Mouse (Mus musculus) neural tube, embryonic 10.5 days (tissue): Measurements from ENCODE around the gene Nlrp6.
"Not testable (repeated sequence)": the region's sequence is repeated elsewhere in the genome, so short reads cannot be mapped to it uniquely, and the experiment has no call there.

Experiments used
- DNase-seq: peaks from one replicate; pipeline ENCODE4 v3.0.0-alpha.2; 2017; ENCODE audit warnings: low spot score; ENCODE audit errors: extremely low spot score

The Nlrp6 gene

GRCm38 (mm10) chr7:140949255-140949654 is 28.6 kb downstream of the Nlrp6 start:
- DNase-seq, result no peak

DNA sequence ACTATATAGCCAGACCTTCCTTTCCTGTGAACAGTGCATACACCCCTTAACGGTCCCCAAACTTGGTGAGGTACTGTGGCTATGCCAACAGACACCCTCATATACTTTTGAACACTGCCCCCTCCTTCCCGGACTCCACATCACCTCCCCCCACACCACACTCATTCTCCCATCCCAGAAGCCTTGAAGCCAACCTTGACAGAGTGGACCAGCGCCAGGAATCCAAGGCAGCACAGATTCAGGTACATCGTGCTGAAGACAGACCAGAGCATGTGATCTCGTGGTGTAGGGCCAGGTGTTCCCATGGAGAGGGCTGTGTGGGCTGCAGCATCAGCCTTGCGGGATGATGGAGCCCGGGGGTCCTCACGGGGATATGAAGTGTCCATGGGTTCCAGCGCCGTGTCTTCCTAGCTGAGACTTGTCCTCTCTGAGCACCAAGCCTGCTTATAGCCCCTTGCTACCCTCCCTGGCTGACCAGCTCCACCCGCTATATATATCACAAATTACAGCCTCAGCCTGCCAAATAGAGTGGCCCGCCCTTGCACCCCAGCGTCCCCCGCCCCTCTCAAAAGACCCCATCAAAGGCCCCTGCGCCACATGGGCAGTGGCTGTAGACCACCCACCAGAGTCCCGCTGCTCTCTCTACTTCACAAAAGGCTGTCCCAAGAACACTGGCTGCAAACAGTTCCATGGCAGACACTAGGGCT is 29.3 kb downstream of the Nlrp6 start, which contains the start of gene Ifitm5:
Gene Ifitm5 (minus strand): TSS at position 468 of the 707 bp plus-strand sequence.
- no peak for DNase-seq

DNA sequence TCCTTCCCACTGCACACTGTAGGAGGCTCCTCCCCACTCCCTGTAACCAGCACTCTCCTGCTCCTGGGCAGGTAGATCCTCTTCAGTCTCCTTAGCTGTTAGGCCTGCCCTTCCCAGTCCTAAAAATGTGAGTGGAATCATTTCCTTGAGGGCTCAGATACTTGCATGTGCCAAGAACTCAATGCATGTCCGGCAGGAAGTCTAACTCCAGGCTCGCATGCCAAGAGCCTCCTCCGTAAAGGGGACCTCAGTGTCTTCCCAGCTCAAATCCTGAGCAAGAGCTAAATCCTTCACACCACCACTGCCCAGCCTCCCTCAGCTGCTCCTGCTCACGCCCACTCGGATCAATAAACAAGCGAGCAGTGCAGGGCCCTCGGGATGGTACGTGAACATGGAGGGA is 30.3 kb downstream of the Nlrp6 start:
- DNase-seq, result no peak

DNA sequence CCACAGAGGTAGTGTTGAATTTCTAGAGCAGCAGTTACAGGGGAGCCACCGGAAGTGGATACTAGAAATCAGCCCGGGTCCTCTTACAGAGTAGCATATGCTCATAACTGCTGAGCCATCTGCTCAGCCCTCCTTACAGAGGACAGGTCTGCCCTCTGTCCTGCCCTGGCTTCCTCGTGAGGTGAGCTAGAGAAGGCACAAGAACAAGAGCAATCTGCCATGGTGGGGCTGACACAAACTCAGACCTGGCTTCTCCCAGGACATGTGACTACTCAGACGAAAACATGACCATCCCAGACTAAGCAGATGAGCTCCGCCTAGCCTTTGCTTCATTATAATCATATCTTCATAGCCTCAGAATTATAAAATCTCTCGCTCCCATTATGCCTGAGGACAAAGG is 31.1 kb downstream of the Nlrp6 start:
- DNase-seq, result no peak

- no peak for DNase-seq
Observed at GRCm38 (mm10) chr7:140952441-140952840, 31.7 kb downstream of the Nlrp6 start.

GRCm38 (mm10) chr7:140953133-140953532 is 32.4 kb downstream of the Nlrp6 start:
- no peak for DNase-seq

DNA sequence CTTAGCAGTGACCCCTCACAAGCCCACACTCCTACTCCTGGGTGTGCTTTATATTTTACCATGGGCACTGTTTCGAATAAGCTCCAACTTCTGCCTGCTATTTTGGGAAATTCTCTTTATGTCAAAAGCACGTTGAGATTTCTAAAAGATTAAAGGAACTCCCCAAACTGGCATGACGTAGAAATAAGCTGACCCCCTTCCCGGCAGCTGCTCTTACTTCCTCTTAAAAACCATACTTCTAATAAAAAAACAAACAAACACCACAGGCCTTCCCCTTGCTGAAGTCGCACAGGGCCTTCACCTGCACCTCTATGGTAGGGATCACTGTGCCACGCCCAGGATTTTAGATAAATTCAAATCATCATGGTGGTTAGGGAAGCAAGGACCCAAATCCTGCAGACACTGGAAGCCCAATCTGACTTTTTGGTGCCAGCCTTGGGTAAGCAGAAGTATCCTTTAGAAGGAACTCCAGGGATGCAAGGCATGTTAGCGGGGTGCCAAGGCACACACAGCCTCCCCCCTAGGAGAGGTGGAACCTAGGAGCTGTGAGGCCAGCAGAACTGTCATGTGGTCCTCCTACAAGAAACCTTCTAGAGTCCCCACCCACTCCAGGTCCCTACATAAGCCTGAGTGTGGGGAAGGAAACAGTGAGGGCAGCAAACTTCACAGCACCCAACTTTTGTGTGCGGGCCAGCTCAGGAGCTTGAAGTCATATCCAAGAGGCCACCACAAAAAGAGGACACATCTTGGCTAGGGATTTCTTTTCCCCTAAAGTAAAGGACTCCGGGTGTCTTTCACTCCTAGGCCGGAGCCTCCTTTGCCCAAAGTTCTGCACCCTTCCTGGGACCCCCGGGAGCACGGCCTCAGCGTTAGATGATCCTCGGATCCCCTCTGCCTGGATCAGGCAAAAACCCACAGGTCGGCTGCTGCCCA is 33.4 kb downstream of the Nlrp6 start:
- no peak for DNase-seq

GRCm38 (mm10) chr7:140954733-140955071 is 34.0 kb downstream of the Nlrp6 start:
- DNase-seq, result no peak

- peak; percentile 42 for DNase-seq
Observed at GRCm38 (mm10) chr7:140955342-140955741, 34.6 kb downstream of the Nlrp6 start.

DNA sequence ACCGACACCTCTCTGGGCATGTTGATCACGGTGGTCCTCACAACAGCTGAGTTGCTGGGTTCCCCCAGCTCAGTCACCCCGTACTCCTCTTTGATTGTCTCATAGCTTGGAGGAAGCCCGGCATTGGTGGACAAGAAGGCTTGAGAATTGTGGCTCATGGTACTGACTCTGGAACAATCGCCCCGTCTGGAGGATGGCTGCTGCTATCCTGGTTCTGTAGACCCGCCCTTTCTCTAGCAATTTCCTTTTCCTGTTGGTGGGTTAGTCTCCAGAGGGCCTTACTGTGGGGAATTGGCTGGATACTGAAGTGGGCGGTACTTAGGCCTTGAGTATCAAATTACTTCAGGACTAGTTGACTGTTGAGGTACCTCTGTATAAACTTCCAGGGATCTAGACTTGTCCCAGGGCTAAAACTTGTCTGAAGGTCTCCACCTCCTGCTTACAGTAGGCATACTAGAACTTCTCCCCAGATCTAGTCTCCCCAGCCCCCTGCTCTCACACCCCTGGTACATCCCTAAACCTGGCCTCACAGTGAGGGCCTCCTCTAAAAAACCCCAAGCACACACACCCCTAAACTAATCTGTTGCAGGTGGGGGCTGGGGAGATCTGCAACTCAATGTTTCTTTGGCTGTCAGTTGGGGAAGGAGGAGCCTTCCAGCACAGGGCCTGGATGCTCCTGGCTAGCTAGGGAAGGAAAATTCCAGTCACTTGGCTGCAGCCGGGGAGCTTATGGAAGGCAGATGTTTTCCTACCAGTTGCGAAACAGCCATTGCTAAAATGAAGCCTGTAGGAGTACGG is 35.3 kb downstream of the Nlrp6 start, which contains the start of the genes Gm45717 and Ifitm2:
Gene Gm45717 (minus strand): TSS at position 180 of the 798 bp plus-strand sequence.
Gene Ifitm2 (minus strand): TSS at position 230 of the 798 bp plus-strand sequence.
- peak; percentile 54 for DNase-seq

GRCm38 (mm10) chr7:140956556-140956869 is 35.8 kb downstream of the Nlrp6 start:
- no peak for DNase-seq

DNA sequence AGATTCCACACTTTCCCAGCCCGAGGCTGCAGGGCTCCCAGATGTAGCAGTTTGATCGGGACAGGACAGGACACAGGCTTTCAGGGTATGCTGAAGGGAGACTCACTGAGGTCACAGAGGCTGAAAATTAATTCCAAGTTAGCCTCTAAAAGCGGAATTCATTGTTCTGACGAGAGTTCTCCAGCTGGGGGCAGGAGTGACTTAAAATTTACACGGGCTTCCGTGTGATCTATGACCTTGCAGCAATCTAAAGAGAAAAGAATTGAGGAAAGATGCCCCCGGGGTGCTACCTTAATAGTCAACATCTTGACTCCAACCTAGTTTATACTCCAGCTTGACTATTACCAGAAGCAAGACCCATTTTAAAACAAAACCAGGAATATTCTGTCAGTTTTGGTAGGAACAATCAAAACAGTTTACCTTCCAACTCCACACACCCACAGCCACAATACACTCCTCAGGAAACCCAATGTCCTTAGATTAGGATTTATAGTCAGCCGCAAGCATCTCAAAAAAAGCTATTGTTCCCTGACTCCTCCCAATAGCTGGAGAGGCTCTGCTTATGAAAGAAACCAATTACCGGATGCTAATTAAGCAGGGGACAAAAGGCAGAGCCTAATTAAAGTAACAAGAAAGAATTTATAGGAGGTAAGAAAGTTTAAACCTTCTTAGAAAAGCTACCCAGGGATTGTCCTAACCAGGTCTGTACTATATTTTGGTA is 38.6 kb downstream of the Nlrp6 start:
- no peak for DNase-seq

- DNase-seq, result no peak
Observed at GRCm38 (mm10) chr7:140960026-140960425, 39.3 kb downstream of the Nlrp6 start.

GRCm38 (mm10) chr7:140961416-140961815 is 40.7 kb downstream of the Nlrp6 start:
- DNase-seq, result no peak

DNA sequence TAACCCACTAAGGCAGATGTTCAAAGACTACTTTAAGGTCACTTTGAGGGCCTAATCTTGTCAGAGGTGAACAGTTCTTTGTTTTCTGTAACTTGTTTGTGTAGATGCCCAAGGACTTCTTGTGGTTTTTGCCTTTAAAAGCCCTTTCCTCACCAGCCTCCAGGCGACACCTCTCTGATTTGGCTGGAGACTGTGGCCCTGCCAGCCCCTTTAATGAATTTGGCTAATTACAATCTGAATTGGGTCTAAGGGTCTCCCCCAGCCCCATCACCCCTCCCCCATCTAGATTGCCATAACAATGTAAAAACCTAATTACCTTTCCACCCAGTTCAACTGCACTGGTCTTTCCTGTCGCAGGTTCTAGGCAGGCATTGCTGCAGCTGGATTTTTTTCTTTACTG is 42.0 kb downstream of the Nlrp6 start:
- no peak for DNase-seq

DNA sequence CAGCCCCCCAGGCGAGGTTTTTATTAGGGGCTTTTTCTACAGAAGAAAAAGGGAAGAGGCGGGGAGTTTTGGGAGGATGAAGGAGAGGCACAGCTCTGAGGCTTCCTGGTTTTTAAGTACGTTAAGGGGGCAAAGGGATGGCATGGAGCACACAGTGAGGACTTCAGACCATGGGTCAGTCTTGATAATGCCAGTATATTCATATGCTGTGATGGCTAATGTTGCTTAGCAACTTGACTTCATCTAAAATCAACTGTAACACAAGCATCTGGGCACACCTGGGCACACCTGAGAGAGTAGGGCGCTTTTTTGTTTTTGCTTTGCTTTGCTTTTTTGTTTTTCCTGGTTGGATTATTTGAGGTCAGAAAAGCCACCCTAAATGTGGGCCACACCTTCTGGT is 46.2 kb downstream of the Nlrp6 start, which contains the start of gene Ifitm1:
Gene Ifitm1 (plus strand): TSS at position 301 of the 400 bp plus-strand sequence.
- no peak for DNase-seq

GRCm38 (mm10) chr7:140967862-140968591 is 47.3 kb downstream of the Nlrp6 start:
- no peak for DNase-seq

- not testable (repeated sequence) for DNase-seq
Observed at GRCm38 (mm10) chr7:140968710-140969109, 48.0 kb downstream of the Nlrp6 start.

GRCm38 (mm10) chr7:140970931-140971330 is 50.2 kb downstream of the Nlrp6 start:
- DNase-seq, result no peak

DNA sequence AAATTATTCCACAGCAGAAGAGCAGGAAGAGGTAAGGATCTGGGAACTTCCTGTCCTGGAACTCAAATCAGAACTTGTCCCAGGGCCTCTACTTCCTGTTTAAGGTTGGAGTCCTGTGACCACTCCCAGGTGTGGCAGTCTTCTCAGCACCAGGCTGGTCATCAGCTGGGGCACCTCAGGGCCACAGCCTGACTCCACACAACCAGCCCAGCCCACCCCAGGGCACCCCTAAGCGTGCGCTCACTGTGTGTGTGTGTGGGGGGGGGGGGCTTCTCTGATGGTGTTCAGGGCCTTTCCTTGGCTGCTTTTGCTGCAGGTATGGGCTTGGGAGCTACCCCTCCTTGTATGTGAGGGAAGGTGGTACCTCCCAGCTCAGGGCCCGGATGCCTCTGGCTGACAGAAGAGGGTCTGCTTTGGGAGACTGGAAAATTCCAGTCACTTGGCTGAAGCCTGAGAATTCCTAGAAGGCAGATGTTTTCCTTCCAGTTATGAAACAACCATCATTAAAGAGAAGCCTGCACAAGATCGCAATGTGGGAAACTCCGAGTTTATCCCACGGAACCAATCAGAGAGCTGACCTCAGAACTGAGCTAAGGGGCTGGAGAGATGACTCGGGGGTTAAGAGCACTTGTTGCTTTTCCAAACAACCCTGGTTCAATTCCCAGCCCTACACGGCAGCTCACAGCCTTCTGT is 50.9 kb downstream of the Nlrp6 start:
- DNase-seq, result no peak
